Mouse (Mus musculus) testis, adult 2 months (tissue): Measurements from ENCODE around the gene Il11ra1.

ENCODE experiments used
- CTCF ChIP-seq: fragments of 200-500 bp; IDR thresholded peaks from 2 replicates; pipeline ENCODE4 v1.5.1; 2012; ENCODE audit warnings: low read depth, mild to moderate bottlenecking, inconsistent platforms, low read length, moderate library complexity; ENCODE audit not compliant: control insufficient read depth, insufficient read depth, insufficient replicate concordance
- POLR2A ChIP-seq: fragments of 200-500 bp; IDR thresholded peaks from 2 replicates; pipeline ENCODE4 v1.6.1; 2012; ENCODE audit warnings: low read depth, mild to moderate bottlenecking, inconsistent platforms, low read length, moderate library complexity; ENCODE audit not compliant: control insufficient read depth

GRCm38 (mm10) chr4:41658566-41659384, 41.0 kb upstream of the Il11ra1 start:
- no peak for TF ChIP-seq CTCF
- TF ChIP-seq POLR2A, result no peak
